Mouse (Mus musculus): Measurements from ENCODE around the gene Mttp. TPM values are rescaled to one million over a fixed set of nuclear protein-coding genes. Genes with fewer than 3 reads are reported as not detected.
"Not testable (repeated sequence)": the region's sequence is repeated elsewhere in the genome, so short reads cannot be mapped to it uniquely, and the experiment has no call there.

Gene Mttp
- total RNA-seq, 2 experiments from 2014 or later = 6.8 to 7.1 TPM

DNA sequence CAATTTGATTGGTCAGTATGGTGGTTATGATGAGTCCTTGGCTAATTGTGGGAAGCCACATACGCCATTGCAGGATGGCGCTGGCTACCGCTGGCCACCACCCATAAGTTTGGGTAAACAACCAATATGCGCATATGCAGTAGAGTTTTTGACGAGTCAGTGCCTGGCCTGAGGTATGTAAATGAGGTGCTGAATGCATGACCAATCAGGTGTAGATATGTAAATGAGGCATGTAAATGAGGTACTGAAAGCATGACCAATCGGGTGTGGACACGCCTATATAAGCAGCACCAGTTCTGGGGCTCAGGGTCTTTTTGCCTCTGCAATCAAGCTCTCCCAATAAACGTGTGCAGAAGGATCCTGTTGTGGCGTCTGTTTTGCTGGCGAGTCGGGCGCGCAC is 6.6 kb downstream of the Mttp start:
- DNase-seq (ENCODE audit: low spot score in 2 of 2) = not testable (repeated sequence)

GRCm38 (mm10) chr3:138134528-138134927 is 10.2 kb downstream of the Mttp start:
- no peak for DNase-seq (ENCODE audit: low spot score in 2 of 2)

GRCm38 (mm10) chr3:138133916-138134315 is 10.9 kb downstream of the Mttp start:
- no peak for DNase-seq (ENCODE audit: low spot score in 2 of 2)

DNA sequence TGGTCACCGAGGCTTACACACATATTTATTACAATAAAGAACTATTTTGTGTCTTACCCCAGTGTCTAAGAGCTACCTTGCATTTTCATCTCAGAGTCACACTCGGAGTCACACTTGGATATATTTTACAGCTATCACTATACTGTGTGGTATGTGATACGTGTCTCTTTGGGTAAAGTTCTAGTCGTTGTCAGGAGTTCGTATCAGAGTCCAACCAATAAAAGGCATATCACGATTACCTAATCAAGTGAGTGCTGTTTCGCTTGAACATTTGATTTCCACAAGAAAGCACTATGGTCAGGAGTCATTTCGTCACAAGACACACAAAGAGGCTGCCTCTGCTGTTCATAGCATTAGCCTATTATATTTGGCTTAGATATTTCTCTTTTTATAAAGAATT is 11.3 kb downstream of the Mttp start:
- no peak for DNase-seq (ENCODE audit: low spot score in 2 of 2)

DNA sequence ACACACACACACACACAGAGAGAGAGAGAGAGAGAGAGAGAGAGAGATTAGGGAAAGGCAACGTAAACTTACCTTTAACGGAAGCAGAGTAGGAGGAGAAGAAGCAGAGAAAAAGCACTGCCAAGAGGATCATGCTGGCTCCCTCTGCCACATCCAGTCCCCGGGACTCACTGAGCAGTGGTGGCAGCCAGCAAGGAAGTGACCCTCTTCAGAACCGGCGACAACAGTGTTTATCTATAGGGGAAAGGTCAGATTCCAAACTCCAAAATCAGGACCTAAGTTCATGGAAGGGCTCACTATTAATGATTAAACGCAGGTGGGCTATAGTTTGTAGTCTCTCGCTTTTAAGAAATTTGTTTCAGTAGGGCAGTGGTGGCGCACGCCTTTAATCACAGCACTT is 13.6 kb downstream of the Mttp start:
- no peak for DNase-seq (ENCODE audit: low spot score in 2 of 2)

DNA sequence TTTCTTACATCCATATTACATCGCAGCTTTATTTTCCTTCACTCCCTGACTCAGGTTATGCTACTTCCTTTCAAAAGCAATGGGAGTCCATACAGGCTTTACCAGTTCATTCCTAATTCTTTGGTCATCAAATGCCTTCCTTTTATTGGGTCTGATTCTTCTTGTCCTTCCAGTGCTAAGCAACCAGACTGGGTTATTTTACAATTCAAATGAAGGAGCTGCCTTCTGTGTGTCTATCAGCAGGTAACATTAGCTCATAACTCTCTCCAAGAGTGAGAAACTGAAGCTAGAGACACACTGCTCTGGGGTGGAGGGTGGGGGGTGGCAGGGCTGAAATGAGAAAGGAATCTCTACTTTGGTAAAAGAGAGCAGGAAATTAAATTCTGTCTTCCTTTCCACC is 14.1 kb downstream of the Mttp start:
- DNase-seq (ENCODE audit: low spot score in 2 of 2) = no peak

- no peak for DNase-seq (ENCODE audit: low spot score in 2 of 2)
These were observed 15.7 kb downstream of the Mttp start for GRCm38 (mm10) chr3:138129110-138129509.

DNA sequence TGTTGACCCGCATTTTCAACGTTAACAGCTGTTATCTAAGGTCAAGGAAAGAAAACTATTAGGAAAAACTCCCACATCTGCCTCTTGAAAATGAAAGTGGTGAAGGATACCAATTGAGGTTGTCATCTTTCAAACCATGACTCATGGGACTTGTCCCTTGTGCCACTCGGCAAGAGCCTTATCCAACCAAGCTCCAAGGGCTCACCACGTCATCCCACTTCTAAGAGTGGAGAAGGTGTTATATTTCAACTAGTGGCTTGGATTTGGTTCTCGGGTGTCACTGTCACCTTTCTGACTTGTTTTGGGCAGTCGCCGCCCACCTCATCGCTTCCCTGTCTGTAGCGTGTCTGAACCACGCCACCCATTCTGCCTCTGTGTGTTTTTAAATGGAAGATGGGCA is 20.9 kb downstream of the Mttp start:
- DNase-seq (ENCODE audit: low spot score in 2 of 2) = no peak

GRCm38 (mm10) chr3:138121461-138121860 is 23.3 kb downstream of the Mttp start:
- DNase-seq (ENCODE audit: low spot score in 2 of 2) = no peak

- DNase-seq (ENCODE audit: low spot score in 2 of 2) = no peak
These were observed 25.2 kb downstream of the Mttp start for GRCm38 (mm10) chr3:138119444-138120105.

GRCm38 (mm10) chr3:138118831-138119230 is 25.9 kb downstream of the Mttp start:
- no peak for DNase-seq (ENCODE audit: low spot score in 2 of 2)

GRCm38 (mm10) chr3:138118392-138118791 is 26.4 kb downstream of the Mttp start:
- no peak for DNase-seq (ENCODE audit: low spot score in 2 of 2)

- DNase-seq (ENCODE audit: low spot score in 2 of 2) = no peak
These were observed 27.9 kb downstream of the Mttp start for GRCm38 (mm10) chr3:138116871-138117270.

DNA sequence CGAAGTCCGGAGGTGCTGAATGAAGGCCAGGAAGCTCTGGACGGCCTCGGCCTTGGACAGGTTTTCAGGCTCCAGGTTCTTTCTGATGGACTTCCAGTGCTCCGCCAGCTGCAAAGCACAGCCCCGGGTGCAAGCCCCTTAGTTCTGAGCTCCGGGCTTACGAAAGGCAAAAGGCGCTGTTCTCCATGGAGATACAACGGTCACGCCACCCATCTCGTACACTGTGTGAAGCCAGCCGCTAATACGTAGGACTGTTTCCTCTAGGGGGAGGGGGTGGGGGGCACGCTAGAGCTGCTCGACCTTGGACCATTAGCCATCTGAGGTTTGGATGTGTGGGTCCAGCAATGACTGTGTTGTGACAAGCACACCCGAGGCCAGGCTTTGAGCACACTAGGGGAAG is 30.7 kb downstream of the Mttp start:
- no peak for DNase-seq (ENCODE audit: low spot score in 2 of 2)

DNA sequence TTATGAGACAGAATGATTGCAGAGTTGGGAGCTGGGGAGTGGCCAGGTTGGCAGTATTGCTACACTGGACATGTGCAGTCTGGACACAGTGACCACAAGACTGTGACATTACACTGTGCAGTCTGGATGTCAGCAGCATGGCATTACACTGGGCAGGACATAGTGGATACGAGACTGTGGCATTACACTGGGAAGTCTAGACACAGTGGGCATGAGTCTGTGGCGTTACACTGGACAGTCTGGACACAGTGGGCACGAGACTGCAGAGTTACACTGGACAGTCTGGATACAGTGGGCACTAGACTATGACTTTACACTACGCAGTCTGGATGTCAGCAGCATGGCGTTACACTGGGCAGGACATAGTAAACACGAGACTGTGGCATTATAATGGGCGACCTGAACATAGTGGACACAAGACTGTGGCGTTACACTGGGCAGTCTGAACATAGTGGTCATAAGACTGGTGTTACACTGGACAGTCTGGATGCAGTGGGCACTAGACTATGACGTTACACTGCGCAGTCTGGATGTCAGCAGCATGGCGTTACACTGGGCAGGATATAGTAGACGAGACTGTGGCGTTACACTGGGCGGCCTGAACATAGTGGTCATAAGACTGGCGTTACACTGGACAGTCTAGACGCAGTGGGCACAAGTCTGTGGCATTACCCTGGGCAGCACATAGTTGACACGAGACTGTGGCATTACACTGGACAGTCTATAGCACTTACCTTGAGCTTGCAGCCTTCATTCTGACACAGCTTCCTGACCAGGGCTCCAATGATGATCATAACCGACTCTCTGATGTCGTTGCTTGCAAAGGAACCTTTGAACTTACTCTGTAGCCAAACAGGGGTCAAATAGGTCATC is 33.6 kb downstream of the Mttp start:
- DNase-seq (ENCODE audit: low spot score in 2 of 2) = no peak

DNA sequence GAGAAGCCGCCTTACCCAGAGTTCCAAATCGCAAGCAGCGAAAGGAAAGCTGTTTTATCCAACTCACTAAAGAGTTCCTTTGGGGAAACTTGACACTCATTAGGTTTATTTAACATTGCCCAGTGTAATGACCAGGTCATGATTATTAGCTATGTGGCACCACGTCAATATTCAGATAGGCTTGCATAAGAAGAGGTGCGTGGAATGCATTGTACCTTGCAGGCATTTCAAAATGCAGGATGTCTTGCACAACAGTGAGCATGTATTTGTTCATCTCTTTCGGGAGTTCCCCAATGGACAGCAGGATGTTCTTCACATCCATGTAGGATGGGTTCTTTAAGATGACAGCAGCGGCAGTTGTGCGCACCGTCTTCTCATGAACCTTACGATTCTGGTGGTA is 37.9 kb downstream of the Mttp start:
- DNase-seq (ENCODE audit: low spot score in 2 of 2) = no peak

GRCm38 (mm10) chr3:138105056-138105455 is 39.7 kb downstream of the Mttp start:
- no peak for DNase-seq (ENCODE audit: low spot score in 2 of 2)

GRCm38 (mm10) chr3:138103690-138104089 is 41.1 kb downstream of the Mttp start:
- no peak for DNase-seq (ENCODE audit: low spot score in 2 of 2)

- no peak for DNase-seq (ENCODE audit: low spot score in 2 of 2)
These were observed 42.8 kb downstream of the Mttp start for GRCm38 (mm10) chr3:138101936-138102335.

DNA sequence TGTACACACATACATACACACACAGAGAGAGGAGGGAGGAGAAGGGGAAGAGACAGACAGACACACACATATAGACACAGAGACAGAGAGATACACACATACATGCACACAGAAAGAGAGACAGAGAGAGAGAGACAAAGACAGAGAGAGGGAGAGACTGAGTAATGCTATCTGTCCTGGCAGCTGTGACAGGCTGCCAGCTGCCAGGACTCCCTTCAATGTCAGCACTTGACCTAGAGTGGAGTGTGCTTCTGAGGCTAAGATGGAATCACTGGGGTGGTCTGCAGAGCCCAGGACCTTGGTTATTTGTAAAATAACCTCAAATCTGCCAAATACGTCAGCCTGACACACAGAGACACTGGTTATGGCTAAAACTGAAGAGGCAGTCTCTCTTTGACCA is 47.0 kb downstream of the Mttp start:
- DNase-seq (ENCODE audit: low spot score in 2 of 2) = no peak

- DNase-seq (ENCODE audit: low spot score in 2 of 2) = no peak
These were observed 48.3 kb downstream of the Mttp start for GRCm38 (mm10) chr3:138096263-138097028.

DNA sequence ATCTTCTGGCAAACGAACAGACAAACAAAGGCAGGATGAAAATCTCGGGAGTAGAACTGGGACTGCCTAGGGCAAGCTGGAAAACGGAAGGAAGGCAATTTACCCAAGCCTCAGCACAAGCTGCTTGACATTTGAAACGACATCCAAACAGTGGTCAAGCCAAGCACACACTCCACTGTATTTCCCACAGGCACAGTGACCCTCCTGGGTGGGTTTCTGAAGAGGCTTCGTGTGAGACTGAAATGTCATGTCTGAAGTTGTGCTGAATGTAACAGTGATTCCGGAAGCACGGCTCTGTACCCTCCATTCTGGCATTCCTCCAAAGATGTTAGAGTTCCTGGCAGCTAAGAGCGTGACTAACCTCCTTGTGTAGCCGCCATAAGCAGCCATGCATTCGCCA is 49.0 kb downstream of the Mttp start:
- peak in 1 of 2 experiments; percentile 37 for DNase-seq (ENCODE audit: low spot score in 2 of 2)
